Mouse (Mus musculus) layer of hippocampus, adult 18-20 months (tissue): ENCODE data around the gene Ntng2. TPM values are rescaled to one million over a fixed set of nuclear protein-coding genes. Genes with fewer than 3 reads are reported as not detected.

Source experiments
- DNase-seq, 2 experiments: peaks; one replicate each; pipeline ENCODE4 v3.0.0; 2022; ENCODE audit warnings: low spot score in 2 of 2
- long read RNA-seq: library from polyadenylated mRNA; stranded (forward); transcript quantifications from one replicate; pipeline ENCODE4 v2.0.0, GENCODE M21; 2021
- total RNA-seq, 2 experiments: library from RNA; stranded (reverse); gene quantifications; 2 replicates each; pipeline ENCODE4 v1.2.3; 2021

Ntng2 gene
- total RNA-seq, result 100 to 1,000 TPM in 1 of 2 experiments, 10 to 100 TPM in 1; 94.3 to 102 TPM
- long read RNA-seq, partial matches to known transcripts, result 0 of 5 reads
- long read RNA-seq, other reads (novel, unspliced or antisense), result 5 of 5 reads

DNA sequence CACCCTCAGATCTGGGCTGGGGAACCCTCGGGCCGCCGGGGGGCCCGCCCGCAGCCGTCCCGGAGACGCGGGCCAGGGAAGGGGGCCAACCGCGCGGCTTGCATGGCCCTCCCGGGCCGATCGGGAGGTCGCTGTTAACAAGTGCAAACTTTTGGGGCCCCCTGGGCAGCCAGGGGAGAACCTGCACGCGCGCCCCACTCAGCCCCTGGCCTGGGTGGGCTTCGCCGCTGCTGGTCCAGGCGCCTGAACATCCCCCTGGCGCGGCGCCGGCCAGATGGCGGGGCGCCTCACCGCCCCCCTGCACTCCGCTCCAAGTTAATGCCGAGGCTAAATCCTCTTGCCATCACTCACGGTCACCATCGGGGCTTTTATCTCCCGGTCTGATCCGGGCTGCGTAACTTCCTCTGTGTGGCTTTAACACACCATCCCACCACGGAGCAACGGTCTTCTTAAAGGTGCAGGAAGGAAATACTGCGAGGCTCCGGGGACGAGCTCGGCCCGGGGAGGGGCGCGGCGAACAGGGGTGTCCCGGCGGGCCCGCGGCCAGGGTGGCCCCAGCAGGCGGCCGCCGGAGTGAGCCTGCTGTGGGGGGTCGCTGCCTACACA, at the start of gene Ntng2:
Gene Ntng2, minus strand, starts transcription at position 407 of the 606 bp plus-strand sequence.
- peak in 1 of 2 experiments; percentile 67 for DNase-seq

GRCm38 (mm10) chr2:29295557-29295956, 42.8 kb upstream of the Ntng2 start:
- DNase-seq, result no peak

DNA sequence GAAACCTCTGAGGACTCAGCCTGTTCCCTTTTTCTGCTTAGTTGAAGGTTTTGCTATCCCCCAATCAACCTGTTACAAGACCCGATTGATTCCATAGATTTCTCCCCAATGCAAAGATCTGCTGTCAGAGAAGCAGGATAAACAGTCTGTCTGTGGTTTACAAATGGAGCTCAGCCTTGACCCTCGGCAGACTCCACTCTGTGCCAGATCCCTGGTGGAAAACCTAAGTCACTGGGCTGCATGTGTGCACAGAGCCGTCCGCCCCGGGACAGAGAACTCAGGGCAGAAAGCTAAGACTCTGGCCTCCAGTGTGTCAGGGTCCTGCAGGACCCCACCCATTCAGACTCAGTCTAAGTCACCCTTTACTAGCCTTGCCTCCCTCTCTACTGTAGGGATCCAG, 34.8 kb upstream of the Ntng2 start:
- DNase-seq, result no peak

GRCm38 (mm10) chr2:29277703-29278121, 24.9 kb upstream of the Ntng2 start:
- DNase-seq, result no peak

DNA sequence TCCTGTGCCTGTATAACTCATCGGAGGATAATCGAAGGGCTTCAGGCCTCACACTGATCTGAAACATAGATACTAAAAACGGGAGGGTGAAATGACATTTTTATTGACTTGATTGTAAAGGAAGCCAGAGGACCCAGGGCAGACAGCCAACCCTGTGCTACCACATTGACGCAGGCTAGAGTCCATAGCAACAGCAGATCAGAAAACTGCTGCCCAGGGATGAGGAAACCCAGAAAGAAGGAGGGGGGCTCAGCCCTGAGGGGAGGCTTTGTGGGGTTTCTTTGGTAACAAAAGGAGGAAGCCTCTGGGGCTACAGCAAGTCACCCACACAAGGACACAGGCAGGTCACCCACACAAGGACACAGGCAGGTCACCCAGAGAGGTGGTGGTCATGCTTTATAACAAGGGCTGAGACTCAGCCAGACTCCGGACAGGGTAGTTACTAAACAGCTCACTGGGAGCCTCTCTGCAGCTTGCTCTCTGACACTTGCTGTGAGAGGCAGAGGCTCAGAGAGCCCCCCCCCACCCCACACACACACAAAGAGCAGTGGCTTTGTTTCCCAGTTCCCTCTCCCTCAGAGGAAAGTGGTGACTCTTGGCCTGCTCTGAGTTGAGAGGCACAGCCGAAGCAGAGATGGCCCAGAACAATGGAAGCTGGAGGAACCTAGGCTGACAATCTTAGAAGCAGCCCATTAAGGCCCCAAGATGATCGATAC, 19.2 kb upstream of the Ntng2 start:
- peak in 1 of 2 experiments; percentile 49 for DNase-seq

DNA sequence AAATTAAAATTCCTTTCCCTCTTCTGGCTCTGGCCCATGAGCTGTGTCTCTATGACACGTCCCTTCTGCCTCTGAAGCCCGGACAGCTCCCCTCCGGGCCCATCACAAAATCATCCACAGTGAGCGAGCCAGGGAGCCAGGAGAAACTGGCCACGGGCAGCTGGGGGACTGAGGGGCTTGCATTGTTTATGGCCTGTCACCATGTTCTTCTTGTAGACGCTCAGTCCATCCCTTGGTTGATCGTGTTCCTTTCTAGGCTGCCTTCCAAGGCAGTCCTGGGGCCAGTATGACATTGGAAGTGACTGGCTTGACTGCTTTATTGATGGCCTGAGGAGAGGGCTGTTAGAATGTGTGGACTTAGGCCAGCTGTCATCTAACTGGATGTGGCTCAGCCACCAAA, 18.3 kb upstream of the Ntng2 start:
- DNase-seq, result no peak

- peak in 1 of 2 experiments; percentile 51 for DNase-seq
These were observed 14.0 kb upstream of the Ntng2 start for GRCm38 (mm10) chr2:29266810-29267209.

- DNase-seq, result no peak
These were observed 9.7 kb upstream of the Ntng2 start for GRCm38 (mm10) chr2:29262436-29262915.

- no peak for DNase-seq
These were observed 8.3 kb upstream of the Ntng2 start for GRCm38 (mm10) chr2:29261126-29261525.

DNA sequence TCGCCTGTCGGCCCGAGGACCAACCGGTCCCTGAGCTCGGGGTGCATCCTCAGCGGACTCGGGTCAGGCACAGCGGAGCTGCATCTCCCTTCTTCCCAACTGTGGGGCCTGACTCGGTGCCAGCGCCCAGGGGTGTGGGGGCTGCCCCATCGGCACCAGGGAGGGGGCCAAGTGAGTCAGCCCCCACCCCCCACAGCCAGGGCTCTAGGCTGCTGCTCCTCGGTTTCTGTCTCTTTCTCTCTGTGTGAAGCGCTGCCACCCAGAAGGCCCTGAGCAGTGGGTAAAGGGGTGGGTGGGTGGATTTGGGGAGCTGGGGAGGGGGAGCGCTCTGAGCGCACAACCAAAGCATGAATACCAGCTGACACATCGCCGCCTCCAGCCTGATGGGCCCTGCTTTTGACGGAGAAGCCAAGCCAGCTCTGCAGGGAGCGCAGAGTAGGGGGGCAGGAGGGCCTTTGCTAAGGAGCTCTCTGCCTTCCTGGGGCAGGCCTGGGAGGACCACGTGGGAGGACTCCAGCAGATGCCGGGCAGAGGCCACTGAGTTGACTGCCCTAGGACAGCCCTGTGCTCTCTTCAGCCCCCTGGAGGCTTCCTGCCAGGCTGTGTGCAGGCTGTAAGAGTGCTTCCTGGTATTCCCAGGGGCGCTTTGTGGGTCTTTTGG, 530 bp upstream of the Ntng2 start:
- peak; percentile 74 to 90 for DNase-seq

DNA sequence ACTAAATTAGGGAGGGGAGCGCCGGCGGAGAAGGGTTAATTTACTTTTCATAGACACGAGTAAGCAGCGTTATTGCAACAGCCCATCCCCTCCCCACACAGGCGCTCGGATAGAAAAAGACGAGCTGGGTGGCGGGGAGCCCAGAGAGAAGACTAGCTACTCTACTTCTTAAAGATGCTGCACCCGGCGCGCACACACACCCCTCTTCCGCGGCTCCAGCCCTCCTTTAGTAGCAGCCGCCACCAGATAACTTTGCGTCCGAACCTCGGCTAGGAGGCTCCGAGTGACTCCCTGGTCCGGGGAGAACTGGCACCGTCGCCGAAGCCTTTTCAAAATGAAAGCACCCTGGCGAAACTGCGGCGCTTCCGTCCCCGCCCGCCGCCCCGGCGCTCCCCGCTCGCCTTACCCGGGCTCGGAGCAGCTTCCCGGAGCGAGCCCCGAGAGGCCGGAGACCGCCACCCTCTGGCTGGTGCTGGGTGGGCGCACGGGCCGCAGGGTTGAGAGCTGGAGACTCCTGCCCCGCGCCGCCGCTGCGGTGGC, 676 bp downstream of the Ntng2 start:
- peak in 1 of 2 experiments; percentile 51 for DNase-seq

DNA sequence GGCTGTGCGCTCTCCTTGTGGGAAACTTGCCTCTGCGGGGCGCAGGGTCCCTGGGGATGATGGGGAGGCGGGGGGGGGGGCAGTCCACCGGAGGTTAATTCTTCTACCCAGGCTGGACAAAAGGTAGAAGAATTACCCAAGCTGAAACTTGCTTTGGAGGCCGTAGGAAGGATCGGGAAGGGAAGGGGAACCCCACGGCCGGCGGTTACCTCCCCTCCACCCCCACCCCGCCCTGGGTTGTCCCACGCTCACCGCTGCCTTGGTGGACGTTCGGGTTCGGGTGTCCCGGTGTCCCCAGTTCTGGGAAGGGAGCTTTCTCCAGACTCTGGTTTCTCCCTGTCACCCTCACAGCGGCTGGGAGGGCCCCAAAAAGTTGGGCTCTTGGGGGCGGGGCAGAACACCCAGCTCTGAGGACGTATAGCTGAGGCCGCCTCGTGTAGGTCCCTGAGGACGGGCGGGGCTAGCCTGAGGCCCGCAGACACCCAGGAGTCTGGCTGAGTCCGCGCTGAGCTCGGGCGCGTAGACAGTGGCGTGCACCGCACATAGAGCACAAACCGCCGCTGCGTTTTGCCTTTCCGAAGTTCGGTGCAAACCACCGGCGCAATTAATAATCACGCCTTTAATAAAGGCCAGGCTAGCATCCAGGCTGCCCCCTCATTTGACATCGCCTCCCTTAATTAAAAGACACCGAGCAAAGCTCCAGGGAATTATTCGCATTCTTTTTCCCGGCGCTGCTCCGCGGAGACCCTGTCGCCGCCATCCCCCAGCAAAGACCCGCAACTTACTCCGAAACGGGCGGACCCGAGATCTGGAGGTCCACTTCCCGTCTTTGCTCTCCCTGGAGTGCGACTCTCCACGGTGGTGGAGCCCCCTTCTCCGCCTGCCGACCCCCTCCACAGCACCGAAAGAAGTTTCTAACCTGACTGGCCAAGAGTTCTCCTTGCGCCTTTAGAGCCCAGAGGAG, 1.4 kb downstream of the Ntng2 start:
- no peak for DNase-seq

GRCm38 (mm10) chr2:29250263-29251094, 2.3 kb downstream of the Ntng2 start:
- DNase-seq, result no peak

GRCm38 (mm10) chr2:29249852-29250251, 3.0 kb downstream of the Ntng2 start:
- no peak for DNase-seq

GRCm38 (mm10) chr2:29248551-29248950, 4.3 kb downstream of the Ntng2 start:
- DNase-seq, result no peak

DNA sequence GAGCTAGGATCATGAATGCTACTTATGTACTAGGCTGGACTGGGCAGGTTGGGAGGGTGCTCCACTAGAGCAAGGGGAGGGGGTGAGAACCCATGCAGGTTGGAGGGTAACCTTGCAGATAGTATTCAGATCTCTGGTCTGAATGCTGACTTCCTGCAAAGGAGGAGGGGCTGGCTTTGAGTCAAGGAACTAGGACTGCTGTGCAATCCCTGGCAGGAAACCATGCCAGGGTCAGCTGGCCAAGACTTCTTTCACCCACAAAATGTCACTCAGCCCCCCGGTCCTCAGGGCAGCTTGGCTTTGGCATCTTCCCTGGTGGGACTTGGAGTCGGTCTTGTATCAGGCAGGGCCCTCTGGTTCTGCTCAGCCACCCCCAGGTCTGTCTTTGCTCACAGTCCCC, 5.4 kb downstream of the Ntng2 start:
- no peak for DNase-seq

- DNase-seq, result no peak
These were observed 5.9 kb downstream of the Ntng2 start for GRCm38 (mm10) chr2:29246891-29247290.

- peak; percentile 49 to 50 for DNase-seq
These were observed 6.5 kb downstream of the Ntng2 start for GRCm38 (mm10) chr2:29246275-29246674.

- no peak for DNase-seq
These were observed 7.4 kb downstream of the Ntng2 start for GRCm38 (mm10) chr2:29245341-29245779.
